Mouse (Mus musculus) kidney, embryonic 16.5 days (tissue): ENCODE results near the gene Zswim1. TPM values are rescaled to one million over a fixed set of nuclear protein-coding genes. Genes with fewer than 3 reads are reported as not detected.
"Not testable (repeated sequence)": the region's sequence is repeated elsewhere in the genome, so short reads cannot be mapped to it uniquely, and the experiment has no call there.

Experiments used
- ATAC-seq: fragments of 200-750 bp; cut with Nextera tagmentation; 2 replicates; pipeline ENCODE4 v1.8.0; 2017; ENCODE audit warnings: moderate TSS enrichment; ENCODE audit not compliant: low FRiP score, low TSS enrichment
- H3K27ac ChIP-seq: fragments of 300-500 bp; sonication (generic); 2 replicates; pipeline ENCODE4 v1.5.1; 2014; ENCODE audit warnings: low read length
- H3K27me3 ChIP-seq: fragments of 300-500 bp; sonication (generic); 2 replicates; pipeline ENCODE4 v1.6.1; 2014; ENCODE audit warnings: low read length, control low read depth, mixed read lengths; ENCODE audit not compliant: insufficient read depth
- H3K36me3 ChIP-seq: fragments of 300-500 bp; sonication (generic); 2 replicates; pipeline ENCODE4 v1.6.1; 2014; ENCODE audit warnings: low read length, control low read depth, mixed read lengths; ENCODE audit not compliant: insufficient read depth
- H3K4me1 ChIP-seq: fragments of 300-500 bp; sonication (generic); 2 replicates; pipeline ENCODE4 v1.6.1; 2014; ENCODE audit warnings: low read length, control low read depth, mixed read lengths; ENCODE audit not compliant: insufficient read depth
- H3K4me2 ChIP-seq: fragments of 300-500 bp; sonication (generic); replicated peaks from 2 replicates; pipeline ENCODE4 v1.6.1; 2014; ENCODE audit warnings: low read depth, low read length
- H3K4me3 ChIP-seq: fragments of 300-500 bp; sonication (generic); 2 replicates; pipeline ENCODE4 v1.5.1; 2014; ENCODE audit warnings: mild to moderate bottlenecking, low read length
- H3K9ac ChIP-seq: fragments of 300-500 bp; sonication (generic); replicated peaks from 2 replicates; pipeline ENCODE4 v1.6.1; 2014; ENCODE audit warnings: low read length
- H3K9me3 ChIP-seq: fragments of 300-500 bp; sonication (generic); 2 replicates; pipeline ENCODE4 v1.6.1; 2016; ENCODE audit warnings: low read length, control low read depth
- WGBS: fragments of 180-500 bp; shearing (Covaris S2); extraction: QIAGEN DNeasy Blood & Tissue Kit; methylation state at CpG from one replicate; pipeline ENCODE4 v1.1.7; 2014; 5-methylcytosine and 5-hydroxymethylcytosine counted together
- polyA plus RNA-seq: library from polyadenylated mRNA; unstranded; fragments of >200 nt; fragmentation: Nextera tagmentation; extraction: Ambion mirVana; gene quantifications from 2 replicates; pipeline ENCODE4 v1.2.1, GENCODE M21; 2015

The Zswim1 gene
- polyA plus RNA-seq, 1 experiment from 2014 or later: 21.7 TPM

DNA sequence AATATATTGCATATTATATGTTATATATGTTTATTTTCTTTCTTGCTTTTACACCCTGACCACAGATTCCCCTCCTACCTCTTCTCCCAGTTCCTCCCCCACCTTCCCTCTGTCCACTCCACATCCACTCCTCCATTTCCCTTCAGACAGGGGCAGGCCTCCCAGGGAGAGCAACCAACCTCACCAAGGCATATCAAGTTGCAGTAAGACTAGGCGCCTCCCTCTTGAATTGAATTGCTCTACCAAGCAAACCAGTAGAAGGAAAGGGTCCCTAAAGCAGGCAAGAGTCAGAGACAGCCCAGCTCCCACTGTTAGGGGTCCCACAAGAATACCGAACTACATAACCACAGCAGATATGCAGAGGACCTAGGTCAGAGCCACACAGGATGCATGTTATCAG, 36.7 kb downstream of the Zswim1 start:
- Histone ChIP-seq H3K4me2 (0 out of 2 replicates have a peak overlapping the region, but pooled peaks have one; percentile 14), H3K27ac (0 out of 2 replicates have a peak overlapping the region, but pooled peaks have one; percentile 37), H3K4me3 (no peak overlapping the region), H3K9ac (no peak overlapping the region), H3K9me3 (no peaks in the 10 kb centered on the region), H3K27me3 (peaks cover 22% of the 10 kb centered on the region), H3K4me1 (peaks cover 51% of the 10 kb centered on the region), H3K36me3 (no peaks in the 10 kb centered on the region)
- WGBS: 17% methylated on average over 2 of the region's 2 CpGs
- ATAC-seq: no peak

DNA sequence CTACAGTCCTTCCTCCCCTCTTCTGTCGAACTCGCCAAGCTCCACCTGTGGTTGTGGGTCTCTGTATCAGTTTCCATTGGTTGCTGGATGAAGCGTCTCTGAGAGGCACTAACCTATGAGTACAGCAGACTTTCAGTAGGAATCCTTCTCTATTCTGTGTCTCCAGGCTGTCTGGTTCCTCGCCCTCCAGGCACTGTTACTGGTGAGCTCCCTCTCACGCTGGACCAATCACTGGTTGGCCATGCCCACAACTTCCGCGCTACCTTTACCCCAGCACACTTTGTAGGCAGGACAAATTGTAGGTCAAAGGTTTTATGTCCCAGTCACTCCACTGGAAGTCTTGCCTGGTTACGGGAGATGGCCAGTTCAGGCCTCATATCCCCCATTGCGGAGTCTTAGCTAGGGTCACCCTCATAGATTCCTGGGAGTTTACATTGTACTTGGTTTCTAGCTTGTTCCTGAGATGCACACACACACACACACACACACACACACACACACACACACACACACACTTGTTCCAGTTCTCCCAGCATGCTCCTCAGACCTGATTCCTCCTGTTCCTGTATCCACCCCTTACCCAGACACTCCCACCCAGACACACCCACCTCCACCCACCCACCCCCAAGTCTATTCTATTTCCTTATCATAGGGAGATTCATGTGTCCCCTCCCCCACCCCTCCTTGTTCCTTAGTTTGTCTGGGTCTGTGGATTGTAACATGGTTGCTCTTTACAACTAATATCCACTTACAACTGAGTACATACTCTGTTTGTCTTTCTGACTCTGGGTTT, 37.4 kb downstream of the Zswim1 start:
- H3K4me2 ChIP-seq: 0 out of 2 replicates have a peak overlapping the region, but pooled peaks have one; percentile 14
- peaks cover 21% of the 10 kb centered on the region for H3K27me3 ChIP-seq
- no peaks in the 10 kb centered on the region for H3K9me3 ChIP-seq
- H3K27ac ChIP-seq: 0 out of 2 replicates have a peak overlapping the region, but pooled peaks have one; percentile 37
- H3K9ac ChIP-seq: no peak overlapping the region
- no peak overlapping the region for H3K4me3 ChIP-seq
- ATAC-seq: no peak
- H3K36me3 ChIP-seq: no peaks in the 10 kb centered on the region
- WGBS: 32% methylated on average over 9 of the region's 9 CpGs
- peaks cover 51% of the 10 kb centered on the region for H3K4me1 ChIP-seq

GRCm38 (mm10) chr2:164861094-164861493, 38.6 kb downstream of the Zswim1 start:
- Histone ChIP-seq H3K4me1 (peaks cover 51% of the 10 kb centered on the region), H3K9ac (no peak overlapping the region), H3K4me2 (no peak overlapping the region), H3K9me3 (no peaks in the 10 kb centered on the region), H3K36me3 (no peaks in the 10 kb centered on the region), H3K27me3 (peaks cover 17% of the 10 kb centered on the region), H3K4me3 (no peak overlapping the region), H3K27ac (no peak overlapping the region)
- no peak for ATAC-seq
- WGBS: 69% methylated on average over 4 of the region's 4 CpGs

DNA sequence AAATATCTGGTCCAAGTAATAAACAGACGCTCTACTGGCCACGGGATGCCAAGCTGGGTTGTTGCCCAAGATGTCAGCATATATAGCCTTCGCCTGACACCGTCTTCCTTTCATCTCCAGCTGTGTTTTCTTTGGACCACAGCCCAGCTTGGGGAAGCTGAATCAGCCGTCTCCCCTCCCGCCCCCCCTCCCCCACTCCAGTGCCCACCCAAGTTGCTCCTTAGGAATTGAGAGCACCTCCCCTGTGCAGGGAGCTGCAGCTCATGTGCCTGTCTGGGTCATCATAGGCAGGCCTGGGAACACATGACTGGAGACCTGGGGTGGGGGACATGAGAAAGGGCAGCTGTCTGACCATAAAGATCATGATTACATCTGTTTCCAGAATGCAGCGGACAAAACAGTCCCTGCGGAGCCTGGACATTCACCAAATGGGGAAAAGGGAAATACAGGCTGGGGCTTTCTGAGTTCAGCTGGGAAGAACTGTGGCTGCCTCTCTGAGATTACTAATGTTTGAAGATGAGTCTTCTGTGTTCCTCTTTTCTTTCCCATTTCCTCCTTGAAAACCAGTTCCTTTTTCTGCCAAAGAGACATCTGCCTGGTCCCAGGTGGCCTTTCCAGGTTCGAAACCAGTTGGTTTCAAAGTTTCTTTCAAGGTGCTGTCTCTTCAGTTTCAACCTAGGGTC, 39.8 kb downstream of the Zswim1 start:
- Histone ChIP-seq H3K4me1 (peaks cover 54% of the 10 kb centered on the region), H3K36me3 (no peaks in the 10 kb centered on the region), H3K9me3 (no peaks in the 10 kb centered on the region), H3K27ac (peak overlapping the region; percentile 82), H3K4me3 (no peak overlapping the region), H3K27me3 (peaks cover 9% of the 10 kb centered on the region; the same call in 1 of the 2 replicates), H3K9ac (no peak overlapping the region), H3K4me2 (no peak overlapping the region; the same call in 1 of the 2 replicates)
- peak; percentile 83 for ATAC-seq
- 18% methylated on average over 9 of the region's 9 CpGs for WGBS

DNA sequence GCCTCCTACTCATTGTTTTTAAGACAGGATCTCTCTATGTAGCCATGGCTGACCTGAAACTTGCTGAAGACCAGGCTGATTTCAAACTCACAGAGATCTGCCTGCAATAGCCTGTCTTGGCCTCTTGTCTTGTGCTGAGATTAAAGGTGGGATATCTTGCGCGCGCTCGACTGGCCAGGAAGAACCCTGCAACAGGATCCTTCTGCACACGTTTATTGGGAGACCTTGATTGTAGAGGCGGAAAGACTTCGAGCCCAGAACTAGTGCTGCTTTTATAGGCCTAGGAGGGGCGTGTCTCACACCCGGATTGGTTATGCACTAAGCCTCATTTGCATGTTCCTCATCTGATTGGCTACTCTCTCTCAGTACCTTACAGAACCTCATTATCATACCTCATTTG, 40.9 kb downstream of the Zswim1 start:
- not testable (repeated sequence) for H3K9me3 ChIP-seq, H3K4me2 ChIP-seq, H3K27ac ChIP-seq, H3K27me3 ChIP-seq, ATAC-seq, H3K36me3 ChIP-seq, H3K4me3 ChIP-seq, H3K9ac ChIP-seq
- WGBS: 89% methylated on average over 7 of the region's 9 CpGs
- peaks cover 44% of the 10 kb centered on the region for H3K4me1 ChIP-seq

GRCm38 (mm10) chr2:164864593-164864992, 42.1 kb downstream of the Zswim1 start:
- no peak overlapping the region for H3K9ac ChIP-seq
- no peaks in the 10 kb centered on the region for H3K36me3 ChIP-seq
- no peak overlapping the region for H3K4me3 ChIP-seq
- peaks cover 4% of the 10 kb centered on the region; the same call in 1 of the 2 replicates for H3K9me3 ChIP-seq
- no peak overlapping the region for H3K4me2 ChIP-seq
- no peak overlapping the region for H3K27ac ChIP-seq
- ATAC-seq: no peak
- 66% methylated on average over 4 of the region's 4 CpGs for WGBS
- no peaks in the 10 kb centered on the region for H3K27me3 ChIP-seq
- peaks cover 35% of the 10 kb centered on the region for H3K4me1 ChIP-seq

DNA sequence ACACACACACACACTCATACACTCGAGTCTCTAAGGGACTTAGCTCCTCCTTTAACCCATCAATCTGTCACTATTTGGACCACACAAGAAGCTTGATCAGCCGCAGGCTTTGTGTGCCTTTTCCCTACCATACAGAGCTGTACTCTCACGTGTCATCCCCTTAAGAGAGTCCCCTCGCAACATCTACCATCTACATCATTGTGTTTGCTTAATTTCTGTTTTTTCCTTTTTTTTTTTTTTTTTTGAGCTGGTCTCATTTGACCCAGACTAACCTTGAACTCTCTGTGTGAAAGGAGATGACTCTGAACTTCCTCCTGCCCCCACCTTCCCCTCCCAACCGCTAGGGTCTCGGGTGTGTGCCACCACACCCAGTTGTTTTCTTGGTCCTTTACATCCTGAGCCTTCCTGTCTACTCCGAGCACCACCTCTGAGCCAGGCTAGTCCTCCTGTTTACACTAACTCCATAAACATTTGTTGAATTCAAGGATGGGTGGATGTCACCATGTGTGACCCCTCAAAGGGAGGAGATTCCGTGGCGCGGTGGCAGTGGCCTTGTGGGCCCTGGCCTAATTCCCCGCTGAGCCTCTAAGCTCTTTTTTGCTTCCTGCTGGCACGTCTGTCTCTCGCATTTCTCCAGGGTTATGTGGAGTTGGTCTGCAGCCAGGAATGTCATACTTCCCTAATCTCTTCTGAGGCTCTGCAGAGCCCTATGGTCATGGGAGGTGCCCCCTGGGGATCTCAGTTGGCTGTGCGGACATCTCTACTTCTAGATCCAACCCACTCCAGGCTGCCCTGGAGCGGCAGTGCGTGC, 44.5 kb downstream of the Zswim1 start:
- ATAC-seq: no peak
- peaks cover 17% of the 10 kb centered on the region for H3K4me1 ChIP-seq
- no peaks in the 10 kb centered on the region for H3K36me3 ChIP-seq
- peaks cover 4% of the 10 kb centered on the region; the same call in 1 of the 2 replicates for H3K9me3 ChIP-seq
- no peak overlapping the region for H3K4me2 ChIP-seq
- WGBS: 45% methylated on average over 16 of the region's 16 CpGs
- no peaks in the 10 kb centered on the region for H3K27me3 ChIP-seq
- peak overlapping the region; percentile 48; the same call in 1 of the 2 replicates for H3K27ac ChIP-seq
- H3K9ac ChIP-seq: no peak overlapping the region
- no peak overlapping the region for H3K4me3 ChIP-seq

DNA sequence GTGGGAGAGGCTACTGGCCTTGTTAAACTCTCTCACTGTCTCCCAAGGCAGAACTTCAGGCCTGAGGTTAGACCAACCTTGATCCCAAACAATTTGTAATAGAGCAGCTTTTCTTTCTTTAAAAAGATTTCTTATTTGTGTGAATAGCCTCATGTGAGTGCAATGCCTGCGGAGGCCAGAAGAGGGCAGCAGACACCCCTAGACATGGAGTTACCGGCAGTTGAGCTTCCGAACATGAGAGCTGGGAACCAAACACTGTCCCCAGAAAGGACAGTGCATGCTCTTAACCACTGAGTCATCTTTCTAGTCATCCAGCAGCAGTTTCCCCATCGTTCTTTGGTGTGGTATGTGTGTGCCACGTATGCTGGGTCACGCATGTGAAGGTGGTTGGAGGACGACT, 45.1 kb downstream of the Zswim1 start:
- Histone ChIP-seq H3K36me3 (no peaks in the 10 kb centered on the region), H3K9ac (no peak overlapping the region), H3K27me3 (no peaks in the 10 kb centered on the region), H3K27ac (peak overlapping the region; percentile 48; the same call in 1 of the 2 replicates), H3K9me3 (peaks cover 4% of the 10 kb centered on the region; the same call in 1 of the 2 replicates), H3K4me2 (no peak overlapping the region), H3K4me3 (no peak overlapping the region), H3K4me1 (peaks cover 11% of the 10 kb centered on the region)
- no peak for ATAC-seq
- 94% methylated on average over 7 of the region's 7 CpGs for WGBS

GRCm38 (mm10) chr2:164868491-164868890, 46.0 kb downstream of the Zswim1 start:
- Histone ChIP-seq H3K4me2 (no peak overlapping the region), H3K4me3 (no peak overlapping the region), H3K27me3 (no peaks in the 10 kb centered on the region), H3K4me1 (peaks cover 7% of the 10 kb centered on the region), H3K9ac (no peak overlapping the region), H3K9me3 (peaks cover 4% of the 10 kb centered on the region; the same call in 1 of the 2 replicates), H3K27ac (no peak overlapping the region), H3K36me3 (no peaks in the 10 kb centered on the region)
- ATAC-seq: no peak
- 54% methylated on average over 7 of the region's 7 CpGs for WGBS
